Mouse (Mus musculus) midbrain, postnatal 0 days (tissue): ENCODE measurements at regions not wholly inside any gene's neighbourhood (a gene's known extent, or its start where the extent isn't known, plus 50 kb on each side); places are given as distances from the start of the nearest gene placed in this dataset.

Experiments
- ATAC-seq: fragments of 200-750 bp; cut with Nextera tagmentation; 2 replicates; pipeline ENCODE4 v1.8.0; 2017; ENCODE audit warnings: moderate number of reproducible peaks, mild to moderate bottlenecking, moderate TSS enrichment, moderate library complexity; ENCODE audit not compliant: low FRiP score
- DNase-seq: peaks from one replicate; pipeline ENCODE4 v3.0.0-alpha.2; 2015; ENCODE audit warnings: low spot score
- H3K27ac ChIP-seq: fragments of 300-500 bp; sonication (generic); 2 replicates; pipeline ENCODE4 v1.5.1; 2014; ENCODE audit warnings: low read depth, mild to moderate bottlenecking, low read length, mixed read lengths
- H3K27me3 ChIP-seq: fragments of 300-500 bp; sonication (generic); 2 replicates; pipeline ENCODE4 v1.6.1; 2014; ENCODE audit warnings: low read length, control low read depth, mixed read lengths; ENCODE audit not compliant: insufficient read depth
- H3K36me3 ChIP-seq: fragments of 300-500 bp; sonication (generic); 2 replicates; pipeline ENCODE4 v1.6.1; 2014; ENCODE audit warnings: low read length, control low read depth, mixed read lengths; ENCODE audit not compliant: insufficient read depth
- H3K4me1 ChIP-seq: fragments of 300-500 bp; sonication (generic); 2 replicates; pipeline ENCODE4 v1.6.1; 2014; ENCODE audit warnings: mild to moderate bottlenecking, control low read depth, antibody characterized with exemption, low read length, mixed read lengths; ENCODE audit not compliant: insufficient read depth
- H3K4me2 ChIP-seq: fragments of 300-500 bp; sonication (generic); 2 replicates; pipeline ENCODE4 v1.6.1; 2014; ENCODE audit warnings: low read depth, mild to moderate bottlenecking, low read length, mixed read lengths; ENCODE audit not compliant: poor library complexity, severe bottlenecking
- H3K4me3 ChIP-seq: fragments of 300-500 bp; sonication (generic); 2 replicates; pipeline ENCODE4 v1.5.1; 2014; ENCODE audit warnings: low read depth, mild to moderate bottlenecking, low read length, moderate library complexity
- H3K9ac ChIP-seq: fragments of 300-500 bp; sonication (generic); replicated peaks from 2 replicates; pipeline ENCODE4 v1.6.1; 2014; ENCODE audit warnings: mild to moderate bottlenecking, low read length, moderate library complexity, mixed read lengths; ENCODE audit not compliant: poor library complexity, severe bottlenecking
- H3K9me3 ChIP-seq: fragments of 300-500 bp; sonication (generic); 2 replicates; pipeline ENCODE4 v1.6.1; 2016; ENCODE audit warnings: low read length, control low read depth
- CTCF ChIP-seq: IDR thresholded peaks from 2 replicates; pipeline ENCODE4 v1.5.1; 2016; ENCODE audit warnings: antibody characterized with exemption, mild to moderate bottlenecking
- WGBS: fragments of 180-500 bp; shearing (Covaris S2); extraction: QIAGEN DNeasy Blood & Tissue Kit; methylation state at CpG from one replicate; pipeline ENCODE4 v1.1.7; 2014; 5-methylcytosine and 5-hydroxymethylcytosine counted together

DNA sequence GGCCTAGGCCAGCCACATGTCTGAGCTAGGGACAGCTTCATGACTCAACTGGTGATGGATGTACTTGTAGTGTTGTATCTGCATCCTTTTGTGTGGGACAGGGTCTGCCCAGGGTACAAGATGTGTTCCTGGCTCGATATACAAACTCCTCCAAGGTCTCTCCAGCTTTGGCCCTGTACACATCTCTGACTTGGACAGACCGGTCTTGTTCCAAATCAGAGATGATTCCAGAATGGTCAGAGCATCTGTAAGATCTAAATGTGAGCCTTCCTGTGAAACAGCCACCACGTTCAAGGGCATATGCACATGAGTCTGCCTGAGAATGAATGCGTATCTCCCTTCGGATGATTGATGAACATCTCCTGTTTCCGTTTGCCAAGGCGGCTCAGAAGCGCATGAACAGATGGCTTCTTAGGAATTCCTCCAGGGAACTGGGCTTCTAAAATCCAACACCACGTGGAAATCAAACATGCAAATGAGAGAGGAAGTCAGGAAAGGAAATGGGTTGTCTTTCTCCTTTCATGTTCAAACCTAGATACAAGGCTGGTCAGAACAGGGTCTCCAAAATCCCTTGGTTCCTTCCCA is 172.7 kb upstream of the Fstl4 start:
- no peaks in the 10 kb centered on the region for H3K36me3 ChIP-seq
- H3K4me3 ChIP-seq, result no peak overlapping the region
- H3K4me2 ChIP-seq, result no peak overlapping the region
- H3K27ac ChIP-seq, result no peak overlapping the region
- H3K9me3 ChIP-seq, result no peaks in the 10 kb centered on the region
- ATAC-seq, result no peak
- H3K9ac ChIP-seq, result no peak overlapping the region
- H3K27me3 ChIP-seq, result no peaks in the 10 kb centered on the region
- no peaks in the 10 kb centered on the region for H3K4me1 ChIP-seq
- 77% methylated on average over 9 of the region's 9 CpGs for WGBS
- peak; percentile 40 for DNase-seq
- TF ChIP-seq CTCF, result no peak

DNA sequence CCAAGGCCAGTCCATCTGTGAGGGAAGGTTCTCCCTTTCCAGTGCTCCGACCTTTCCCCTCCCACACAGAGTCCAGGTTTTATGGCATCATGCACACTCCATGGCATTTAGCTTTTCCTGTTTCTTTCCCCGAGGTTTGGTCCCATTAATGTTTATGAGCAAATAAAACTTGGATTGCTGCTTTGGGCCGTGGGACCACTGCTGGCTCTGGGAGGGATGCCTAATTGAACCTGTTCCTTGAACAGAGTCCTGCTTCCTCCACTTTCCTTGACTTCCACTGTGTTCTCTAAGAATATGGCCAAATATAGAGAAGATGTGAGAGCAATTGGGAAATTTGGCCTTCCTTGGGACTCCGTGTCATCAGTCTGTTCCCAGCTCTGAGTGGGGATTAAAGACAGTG is 170.3 kb upstream of the Fstl4 start:
- Histone ChIP-seq H3K4me3 (no peak overlapping the region), H3K9me3 (no peaks in the 10 kb centered on the region), H3K4me1 (no peaks in the 10 kb centered on the region), H3K36me3 (no peaks in the 10 kb centered on the region), H3K27ac (no peak overlapping the region), H3K27me3 (no peaks in the 10 kb centered on the region), H3K9ac (no peak overlapping the region), H3K4me2 (no peak overlapping the region)
- 94% methylated on average over 4 of the region's 4 CpGs for WGBS
- DNase-seq (no peak), ATAC-seq (no peak)
- no peak for TF ChIP-seq CTCF

DNA sequence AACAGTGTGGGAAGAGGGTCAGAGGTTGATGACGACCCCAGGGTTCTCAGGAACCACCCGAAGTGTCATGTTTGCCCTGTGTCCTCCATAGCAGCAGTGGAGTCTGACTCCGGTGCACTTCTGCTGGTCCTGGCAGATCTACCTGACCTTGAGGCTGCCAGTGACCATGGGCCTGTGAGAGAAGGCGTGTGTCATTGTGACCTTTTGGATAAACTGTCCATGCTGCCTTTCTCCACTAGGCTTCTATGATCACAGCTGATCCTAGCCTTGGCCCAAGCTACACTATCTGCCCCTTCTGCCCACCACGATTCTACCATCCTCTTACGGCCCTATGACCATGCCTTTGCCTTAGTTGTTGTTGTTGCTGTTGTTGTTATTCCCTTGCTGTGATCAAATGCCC is 163.2 kb upstream of the Fstl4 start:
- no peak overlapping the region for H3K9ac ChIP-seq
- ATAC-seq, result no peak
- no peak overlapping the region for H3K27ac ChIP-seq
- no peak overlapping the region for H3K4me2 ChIP-seq
- DNase-seq, result no peak
- no peaks in the 10 kb centered on the region for H3K9me3 ChIP-seq
- no peaks in the 10 kb centered on the region for H3K27me3 ChIP-seq
- 85% methylated on average over 6 of the region's 6 CpGs for WGBS
- H3K4me1 ChIP-seq, result no peaks in the 10 kb centered on the region
- H3K36me3 ChIP-seq, result no peaks in the 10 kb centered on the region
- TF ChIP-seq CTCF, result no peak
- no peak overlapping the region for H3K4me3 ChIP-seq

DNA sequence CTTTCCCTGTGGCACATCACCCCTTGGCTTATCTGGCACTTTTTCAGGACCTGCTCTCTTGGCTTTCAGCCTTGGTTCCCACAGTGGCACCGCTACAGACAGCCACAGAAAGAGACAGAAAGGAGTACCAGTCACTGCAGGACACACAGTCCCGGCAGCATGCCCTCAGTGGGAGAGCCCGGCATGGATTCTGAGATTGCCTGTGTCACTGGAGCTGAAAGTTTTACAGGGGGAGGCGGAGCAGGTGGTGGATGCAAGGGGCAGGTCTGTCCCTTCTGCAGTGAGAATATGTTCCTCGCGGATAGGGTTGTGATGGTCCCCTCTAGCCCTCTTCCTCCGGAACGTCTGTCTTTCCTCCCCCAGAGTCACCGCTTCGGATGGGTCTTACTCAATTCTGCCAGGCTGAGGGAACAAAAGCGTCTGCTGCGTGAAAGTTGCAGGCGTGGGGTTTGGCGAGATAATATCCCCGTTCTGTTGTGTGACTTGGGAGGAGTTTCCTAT is 162.3 kb upstream of the Fstl4 start:
- DNase-seq (no peak), ATAC-seq (no peak)
- Histone ChIP-seq H3K4me2 (no peak overlapping the region), H3K9ac (no peak overlapping the region), H3K9me3 (no peaks in the 10 kb centered on the region), H3K36me3 (no peaks in the 10 kb centered on the region), H3K4me1 (no peaks in the 10 kb centered on the region), H3K27me3 (no peaks in the 10 kb centered on the region), H3K4me3 (no peak overlapping the region), H3K27ac (no peak overlapping the region)
- no peak for TF ChIP-seq CTCF
- WGBS, result 78% methylated on average over 15 of the region's 15 CpGs

DNA sequence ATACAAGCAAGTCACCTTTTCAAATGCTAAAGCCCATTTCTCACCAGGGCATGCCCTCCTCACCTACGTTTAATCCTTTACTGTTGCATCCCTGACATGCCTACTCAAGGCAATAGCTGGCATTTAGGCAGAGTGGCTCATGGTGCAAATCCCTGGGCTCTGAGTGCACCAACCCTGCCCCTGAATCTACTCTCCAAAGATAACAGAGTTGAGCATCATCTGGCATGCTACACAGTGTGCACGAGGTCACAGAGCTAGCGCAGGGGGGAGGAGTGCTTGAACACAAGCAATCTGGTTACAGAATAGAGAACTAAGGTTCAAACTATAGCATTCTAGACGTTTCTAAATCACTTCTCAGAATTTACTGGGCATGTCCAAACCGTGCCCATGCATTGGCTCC is 161.6 kb upstream of the Fstl4 start:
- TF ChIP-seq CTCF, result no peak
- no peaks in the 10 kb centered on the region for H3K36me3 ChIP-seq
- DNase-seq (no peak), ATAC-seq (no peak)
- WGBS, result 86% methylated on average over 5 of the region's 5 CpGs
- no peaks in the 10 kb centered on the region for H3K27me3 ChIP-seq
- H3K9me3 ChIP-seq, result no peaks in the 10 kb centered on the region
- no peak overlapping the region for H3K4me2 ChIP-seq
- no peaks in the 10 kb centered on the region for H3K4me1 ChIP-seq
- H3K4me3 ChIP-seq, result no peak overlapping the region
- H3K27ac ChIP-seq, result no peak overlapping the region
- no peak overlapping the region for H3K9ac ChIP-seq

DNA sequence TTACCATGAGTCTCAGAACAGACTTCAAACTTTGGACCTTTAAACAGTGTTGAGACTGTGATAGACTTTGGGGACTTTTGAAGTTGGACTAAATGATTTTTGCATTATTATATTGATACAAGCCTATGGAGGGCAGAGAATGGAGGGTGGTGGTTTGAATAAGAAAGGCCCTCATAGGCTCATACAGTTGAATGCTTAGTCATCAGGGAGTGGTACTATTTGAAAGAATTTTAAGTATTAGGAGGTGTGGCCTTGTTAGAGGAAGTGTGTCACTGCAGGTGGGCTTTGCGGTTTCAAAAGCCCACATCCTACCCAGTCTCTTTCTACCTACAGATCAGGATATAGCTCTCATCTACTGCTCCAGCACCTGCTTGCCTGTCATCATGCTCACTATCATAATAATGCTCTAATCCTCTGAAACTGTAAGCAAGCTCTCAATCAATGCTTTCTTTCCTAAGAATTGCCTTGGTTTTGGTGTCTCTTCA is 153.7 kb upstream of the Fstl4 start:
- Histone ChIP-seq H3K36me3 (no peaks in the 10 kb centered on the region), H3K4me2 (no peak overlapping the region), H3K9me3 (no peaks in the 10 kb centered on the region), H3K27ac (no peak overlapping the region), H3K4me1 (no peaks in the 10 kb centered on the region), H3K4me3 (no peak overlapping the region), H3K9ac (no peak overlapping the region), H3K27me3 (no peaks in the 10 kb centered on the region)
- DNase-seq (no peak), ATAC-seq (no peak)
- WGBS, result 100% methylated on average over 1 of the region's 1 CpGs
- no peak for TF ChIP-seq CTCF
